Mouse (Mus musculus) neural tube, embryonic 15.5 days (tissue): Measurements from ENCODE around the gene Cetn2. TPM values are rescaled to one million over a fixed set of nuclear protein-coding genes. Genes with fewer than 3 reads are reported as not detected.
A peak's percentile ranks its signal among the peaks of the same experiment; 100 is the strongest.

ENCODE experiments used
- ATAC-seq: fragments of 200-750 bp; cut with Nextera tagmentation; 2 replicates; pipeline ENCODE4 v1.8.0; 2017; ENCODE audit warnings: mild to moderate bottlenecking, moderate TSS enrichment, moderate library complexity; ENCODE audit not compliant: low FRiP score
- H3K27ac ChIP-seq: fragments of 300-500 bp; sonication (generic); replicated peaks from 2 replicates; pipeline ENCODE4 v1.5.1; 2015; ENCODE audit warnings: mild to moderate bottlenecking, inconsistent platforms
- H3K27me3 ChIP-seq: fragments of 300-500 bp; sonication (generic); replicated peaks from 2 replicates; pipeline ENCODE4 v1.6.1; 2015; ENCODE audit warnings: inconsistent platforms
- H3K36me3 ChIP-seq: fragments of 300-500 bp; sonication (generic); 2 replicates; pipeline ENCODE4 v1.6.1; 2015; ENCODE audit warnings: inconsistent platforms
- H3K4me1 ChIP-seq: fragments of 300-500 bp; sonication (generic); 2 replicates; pipeline ENCODE4 v1.6.1; 2015; ENCODE audit warnings: inconsistent platforms
- H3K4me2 ChIP-seq: fragments of 300-500 bp; sonication (generic); 2 replicates; pipeline ENCODE4 v1.6.1; 2015; ENCODE audit warnings: inconsistent platforms, mild to moderate bottlenecking, moderate library complexity
- H3K4me3 ChIP-seq: fragments of 300-500 bp; sonication (generic); replicated peaks from 2 replicates; pipeline ENCODE4 v1.5.1; 2015; ENCODE audit warnings: mild to moderate bottlenecking, inconsistent platforms
- H3K9ac ChIP-seq: fragments of 300-500 bp; sonication (generic); replicated peaks from 2 replicates; pipeline ENCODE4 v1.6.1; 2015; ENCODE audit warnings: mild to moderate bottlenecking, inconsistent platforms
- H3K9me3 ChIP-seq: fragments of 300-500 bp; sonication (generic); replicated peaks from 2 replicates; pipeline ENCODE4 v1.6.1; 2016; ENCODE audit warnings: inconsistent platforms
- WGBS: fragments of 180-500 bp; shearing (Covaris S2); methylation state at CpG from one replicate; pipeline ENCODE4 v1.1.7; 2015; ENCODE audit warnings: mixed read lengths; 5-methylcytosine and 5-hydroxymethylcytosine counted together
- polyA plus RNA-seq: library from polyadenylated mRNA; unstranded; fragments of >200 nt; fragmentation: Nextera tagmentation; extraction: Ambion mirVana; gene quantifications from 2 replicates; pipeline ENCODE4 v1.2.1, GENCODE M21; 2015

The Cetn2 gene
- 62.8 and 65.6 TPM in 2 replicates for polyA plus RNA-seq

GRCm38 (mm10) chrX:72917884-72918681 lies at the start of gene Cetn2, which contains the start of gene Nsdhl:
Gene Cetn2, minus strand, starts transcription at chrX:72918411.
Gene Nsdhl, plus strand, starts transcription at chrX:72918557.
- H3K9me3 ChIP-seq = no peaks in the 10 kb centered on the region
- H3K4me2 ChIP-seq = peak within 1 kb of the TSS; percentile 60
- H3K27me3 ChIP-seq = no peaks in the 10 kb centered on the region
- H3K9ac ChIP-seq = peak within 1 kb of the TSS; percentile 50
- peaks cover 16% of the 10 kb centered on the region for H3K4me1 ChIP-seq
- H3K36me3 ChIP-seq = no peaks in the 10 kb centered on the region
- peak; percentile 98 for ATAC-seq
- WGBS = 16% methylated on average over 41 of the region's 41 CpGs
- peak within 1 kb of the TSS; percentile 84 for H3K27ac ChIP-seq
- H3K4me3 ChIP-seq = peak within 1 kb of the TSS; percentile 55

- WGBS = 76% methylated on average over 3 of the region's 3 CpGs
These were observed 44.5 kb upstream of the Cetn2 start for GRCm38 (mm10) chrX:72962743-72963142.

GRCm38 (mm10) chrX:72961511-72961910 lies 43.3 kb upstream of the Cetn2 start:
- Histone ChIP-seq H3K27ac (no peak overlapping the region), H3K9ac (no peak overlapping the region), H3K4me1 (no peaks in the 10 kb centered on the region), H3K9me3 (no peaks in the 10 kb centered on the region), H3K27me3 (no peaks in the 10 kb centered on the region), H3K4me3 (no peak overlapping the region), H3K4me2 (no peak overlapping the region), H3K36me3 (peaks cover 13% of the 10 kb centered on the region; the same call in 1 of the 2 replicates)
- WGBS = 77% methylated on average over 3 of the region's 3 CpGs
- no peak for ATAC-seq

More at GRCm38 (mm10) chrX:72962743-72963142, 44.5 kb upstream of the Cetn2 start:
- Histone ChIP-seq H3K27me3 (no peaks in the 10 kb centered on the region), H3K4me1 (no peaks in the 10 kb centered on the region), H3K9me3 (no peaks in the 10 kb centered on the region), H3K4me2 (no peak overlapping the region), H3K27ac (no peak overlapping the region), H3K4me3 (no peak overlapping the region), H3K36me3 (peaks cover 7% of the 10 kb centered on the region; the same call in 1 of the 2 replicates), H3K9ac (no peak overlapping the region)
- no peak for ATAC-seq

- 83% methylated on average over 4 of the region's 4 CpGs for WGBS
These were observed 42.2 kb upstream of the Cetn2 start for GRCm38 (mm10) chrX:72960431-72960830.

GRCm38 (mm10) chrX:72956486-72956885 lies 38.3 kb upstream of the Cetn2 start:
- Histone ChIP-seq H3K9ac (no peak overlapping the region), H3K4me1 (no peaks in the 10 kb centered on the region), H3K27me3 (no peaks in the 10 kb centered on the region), H3K9me3 (no peaks in the 10 kb centered on the region), H3K27ac (no peak overlapping the region), H3K4me2 (no peak overlapping the region), H3K4me3 (no peak overlapping the region), H3K36me3 (peaks cover 10% of the 10 kb centered on the region; the same call in 1 of the 2 replicates)
- no peak for ATAC-seq
- WGBS = 94% methylated on average over 4 of the region's 4 CpGs

More at GRCm38 (mm10) chrX:72960431-72960830, 42.2 kb upstream of the Cetn2 start:
- H3K27me3 ChIP-seq = no peaks in the 10 kb centered on the region
- H3K4me3 ChIP-seq = no peak overlapping the region
- H3K9ac ChIP-seq = no peak overlapping the region
- H3K4me1 ChIP-seq = no peaks in the 10 kb centered on the region
- no peak for ATAC-seq
- no peak overlapping the region for H3K4me2 ChIP-seq
- no peaks in the 10 kb centered on the region for H3K9me3 ChIP-seq
- H3K27ac ChIP-seq = no peak overlapping the region
- H3K36me3 ChIP-seq = peaks cover 13% of the 10 kb centered on the region; the same call in 1 of the 2 replicates

GRCm38 (mm10) chrX:72953464-72953863 lies 35.3 kb upstream of the Cetn2 start:
- no peak overlapping the region for H3K4me2 ChIP-seq
- WGBS = 95% methylated on average over 4 of the region's 4 CpGs

GRCm38 (mm10) chrX:72921391-72921790 lies 3.2 kb upstream of the Cetn2 start:
- no peak overlapping the region for H3K4me2 ChIP-seq
- 84% methylated on average over 2 of the region's 2 CpGs for WGBS
- no peak overlapping the region for H3K9ac ChIP-seq
- no peaks in the 10 kb centered on the region for H3K9me3 ChIP-seq
- no peaks in the 10 kb centered on the region for H3K27me3 ChIP-seq
- no peak for ATAC-seq
- peaks cover 16% of the 10 kb centered on the region for H3K4me1 ChIP-seq
- no peak overlapping the region for H3K4me3 ChIP-seq
- no peak overlapping the region for H3K27ac ChIP-seq
- no peaks in the 10 kb centered on the region for H3K36me3 ChIP-seq

More at GRCm38 (mm10) chrX:72953464-72953863, 35.3 kb upstream of the Cetn2 start:
- no peak for ATAC-seq
- H3K9ac ChIP-seq = no peak overlapping the region
- H3K4me1 ChIP-seq = no peaks in the 10 kb centered on the region
- H3K27me3 ChIP-seq = no peaks in the 10 kb centered on the region
- no peaks in the 10 kb centered on the region for H3K9me3 ChIP-seq
- peaks cover 10% of the 10 kb centered on the region; the same call in 1 of the 2 replicates for H3K36me3 ChIP-seq
- no peak overlapping the region for H3K4me3 ChIP-seq
- no peak overlapping the region for H3K27ac ChIP-seq

GRCm38 (mm10) chrX:72918682-72919059 lies 460 bp upstream of the Cetn2 start:
- Histone ChIP-seq H3K27ac (peak overlapping the region; percentile 84), H3K9me3 (no peaks in the 10 kb centered on the region), H3K4me2 (peak overlapping the region; percentile 60), H3K4me3 (peak overlapping the region; percentile 55), H3K27me3 (no peaks in the 10 kb centered on the region), H3K36me3 (no peaks in the 10 kb centered on the region), H3K4me1 (peaks cover 16% of the 10 kb centered on the region), H3K9ac (peak overlapping the region; percentile 50)
- WGBS = 19% methylated on average over 6 of the region's 6 CpGs
- no peak; the same call in 1 of the 2 replicates for ATAC-seq

GRCm38 (mm10) chrX:72911611-72912010 lies 6.6 kb downstream of the Cetn2 start:
- 73% methylated on average over 1 of the region's 1 CpGs for WGBS

GRCm38 (mm10) chrX:72908404-72908741 lies 9.8 kb downstream of the Cetn2 start:
- Histone ChIP-seq H3K4me1 (no peaks in the 10 kb centered on the region), H3K4me3 (no peak overlapping the region), H3K27ac (no peak overlapping the region), H3K9ac (no peak overlapping the region), H3K36me3 (no peaks in the 10 kb centered on the region), H3K4me2 (no peak overlapping the region), H3K9me3 (no peaks in the 10 kb centered on the region), H3K27me3 (no peaks in the 10 kb centered on the region)
- ATAC-seq = peak; percentile 91
- 30% methylated on average over 2 of the region's 2 CpGs for WGBS

More at GRCm38 (mm10) chrX:72911611-72912010, 6.6 kb downstream of the Cetn2 start:
- H3K27ac ChIP-seq = no peak overlapping the region
- no peak overlapping the region for H3K4me2 ChIP-seq
- no peaks in the 10 kb centered on the region for H3K36me3 ChIP-seq
- no peak for ATAC-seq
- no peaks in the 10 kb centered on the region for H3K9me3 ChIP-seq
- no peaks in the 10 kb centered on the region for H3K27me3 ChIP-seq
- no peaks in the 10 kb centered on the region for H3K4me1 ChIP-seq
- H3K4me3 ChIP-seq = no peak overlapping the region
- H3K9ac ChIP-seq = no peak overlapping the region

- 55% methylated on average over 6 of the region's 6 CpGs for WGBS
- peak; percentile 82 for ATAC-seq
- H3K9me3 ChIP-seq = no peaks in the 10 kb centered on the region
- no peak overlapping the region for H3K27ac ChIP-seq
- no peaks in the 10 kb centered on the region for H3K27me3 ChIP-seq
- H3K36me3 ChIP-seq = no peaks in the 10 kb centered on the region
- H3K9ac ChIP-seq = no peak overlapping the region
- no peak overlapping the region for H3K4me2 ChIP-seq
- no peak overlapping the region for H3K4me3 ChIP-seq
- H3K4me1 ChIP-seq = no peaks in the 10 kb centered on the region
These were observed 10.4 kb downstream of the Cetn2 start for GRCm38 (mm10) chrX:72907619-72908403.
